Mouse (Mus musculus): Measurements from ENCODE around the gene 5430419D17Rik.

Gene 5430419D17Rik

DNA sequence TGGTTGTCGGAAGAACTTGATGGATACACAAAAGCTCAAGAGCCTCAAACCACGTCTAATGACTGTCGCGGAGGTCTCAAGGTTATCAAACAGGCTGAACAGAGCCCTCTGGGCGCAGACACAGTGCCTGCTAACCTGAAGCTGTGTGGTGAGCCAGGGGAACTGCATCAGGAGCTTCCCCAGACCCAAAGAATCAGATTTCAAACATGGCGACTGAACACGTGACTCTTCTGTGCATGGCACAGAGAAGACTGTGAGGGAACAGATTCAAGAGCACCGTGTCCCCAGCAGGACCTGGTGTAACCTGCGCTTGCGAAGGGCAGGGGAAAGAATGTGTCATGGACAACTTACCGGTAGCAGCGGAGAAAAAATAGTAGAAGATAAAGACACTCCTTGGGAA, 143.4 kb downstream of the 5430419D17Rik start:
- no peak for DNase-seq (ENCODE audit: low spot score in 2 of 2)

DNA sequence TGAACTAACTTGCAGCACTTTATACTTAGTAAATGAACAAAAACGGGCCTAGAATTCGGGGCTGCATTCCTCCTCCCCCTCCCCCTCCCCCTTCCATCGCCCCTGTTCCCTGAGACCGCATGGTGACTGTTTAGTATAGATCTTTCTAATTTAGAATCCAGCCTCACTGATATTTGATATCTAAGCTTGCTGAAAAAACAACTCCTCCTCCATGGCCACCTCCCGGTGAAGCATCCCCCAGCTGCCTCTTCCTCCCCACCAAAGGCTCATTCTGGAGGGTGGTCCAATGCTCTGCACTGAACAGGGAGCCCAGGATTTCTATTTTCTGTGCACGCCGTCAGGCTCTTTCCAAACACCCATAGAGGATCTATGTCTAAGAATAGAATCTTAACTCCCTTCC, 144.1 kb downstream of the 5430419D17Rik start:
- DNase-seq (ENCODE audit: low spot score in 2 of 2), result no peak

DNA sequence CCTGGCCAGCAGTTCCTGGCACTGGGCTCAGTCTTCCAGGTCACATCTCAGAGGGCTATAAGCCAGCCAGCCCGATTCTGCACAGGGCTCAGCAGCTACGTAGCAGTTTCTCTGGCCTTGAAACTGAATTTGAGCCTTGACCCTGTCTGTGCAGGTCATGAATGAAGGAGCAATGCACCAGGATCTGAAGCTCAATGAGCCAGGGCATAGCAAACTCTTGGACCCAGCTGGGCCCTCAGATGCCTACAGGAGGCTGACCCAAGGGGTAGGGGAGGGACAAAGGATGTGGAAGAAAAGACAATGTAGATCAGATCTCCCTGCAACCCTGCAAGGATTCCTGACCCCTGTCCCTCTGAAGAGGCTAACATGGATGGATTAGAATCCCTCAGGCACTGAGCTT, 148.0 kb downstream of the 5430419D17Rik start, which contains the start of gene Cuzd1:
Gene Cuzd1, minus strand, starts transcription at position 101 of the 400 bp plus-strand sequence.
- no peak for DNase-seq (ENCODE audit: low spot score in 2 of 2)

DNA sequence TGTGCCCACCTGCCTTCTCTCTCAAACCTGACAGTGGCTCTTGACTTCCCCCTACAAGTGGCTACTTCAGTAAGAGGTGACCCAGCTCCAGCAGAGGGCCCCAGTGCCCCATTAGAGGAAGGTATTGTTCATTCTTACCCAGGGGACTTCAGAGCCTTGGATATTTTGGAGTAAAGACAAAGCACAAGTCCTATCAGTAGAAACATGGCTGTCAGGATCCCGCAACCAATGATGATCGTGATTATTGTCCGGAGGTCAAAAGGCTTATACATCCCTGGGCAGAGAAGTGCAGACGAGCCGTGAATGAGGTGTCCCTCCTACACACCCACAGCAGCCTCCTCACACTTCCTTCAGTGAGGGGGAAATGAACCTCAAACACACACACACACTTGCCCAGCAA, 152.9 kb downstream of the 5430419D17Rik start:
- no peak for DNase-seq (ENCODE audit: low spot score in 2 of 2)

DNA sequence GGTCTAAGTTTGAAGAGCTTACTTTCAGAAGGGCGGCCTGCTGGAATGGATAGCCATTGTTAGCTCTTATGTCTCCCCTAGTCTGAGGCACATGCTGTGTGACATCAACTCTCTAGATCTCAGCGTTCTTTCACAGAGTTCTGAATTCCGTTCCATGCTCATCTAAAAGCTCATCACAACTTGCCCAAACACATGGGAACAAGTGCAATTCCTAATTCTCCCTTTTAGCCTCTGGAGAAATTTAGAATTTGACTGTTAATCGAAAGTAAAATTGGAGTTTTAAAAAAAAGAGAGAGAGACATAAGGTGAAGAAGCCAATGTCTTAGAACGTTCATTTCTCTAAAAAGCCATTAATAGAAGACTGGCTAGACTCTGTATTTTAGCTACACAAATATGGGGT, 155.2 kb downstream of the 5430419D17Rik start, which contains the start of gene Fam24b:
Gene Fam24b, minus strand, starts transcription at position 101 of the 400 bp plus-strand sequence.
- no peak for DNase-seq (ENCODE audit: low spot score in 2 of 2)

DNA sequence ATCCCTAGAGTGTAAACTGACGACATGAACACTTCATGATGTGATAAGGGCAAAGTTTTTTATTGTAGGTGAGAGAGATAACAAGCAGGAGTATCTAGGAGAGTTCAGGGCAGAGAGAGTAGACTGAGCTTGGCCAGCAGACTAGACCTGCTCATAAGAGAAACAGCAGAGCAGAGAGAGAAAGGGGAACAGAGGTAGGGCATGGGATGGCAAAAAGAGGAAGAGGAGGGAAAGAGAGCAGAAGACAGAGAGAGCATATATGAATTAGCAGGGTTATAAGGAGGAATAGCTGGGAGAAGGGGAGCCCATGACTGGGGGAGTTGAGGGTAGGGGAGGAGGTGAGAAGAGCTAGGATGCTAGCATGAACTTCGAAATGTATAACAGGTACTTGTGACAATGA, 157.5 kb downstream of the 5430419D17Rik start:
- DNase-seq (ENCODE audit: low spot score in 2 of 2), result no peak

DNA sequence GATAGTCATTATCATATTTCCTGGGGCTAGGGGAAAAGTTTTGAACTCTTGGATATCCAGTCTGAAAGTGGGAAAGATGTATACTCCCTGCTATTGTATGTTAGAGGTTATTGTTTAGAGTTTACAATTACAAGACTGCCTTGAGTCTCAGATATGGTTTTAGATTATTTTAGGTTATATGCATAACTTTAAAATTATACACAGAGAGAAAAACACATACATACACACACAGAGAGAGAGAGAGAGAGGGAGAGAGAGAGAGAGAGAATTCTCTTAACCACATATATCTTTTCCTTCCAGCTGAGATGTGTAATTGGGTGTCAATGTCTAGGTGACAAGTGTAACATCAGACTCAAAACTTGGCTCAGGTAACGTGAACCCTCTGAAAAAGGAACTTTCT, 159.4 kb downstream of the 5430419D17Rik start, which contains the start of gene Fam24a:
Gene Fam24a, plus strand, starts transcription at position 301 of the 400 bp plus-strand sequence.
- DNase-seq (ENCODE audit: low spot score in 2 of 2), result no peak

DNA sequence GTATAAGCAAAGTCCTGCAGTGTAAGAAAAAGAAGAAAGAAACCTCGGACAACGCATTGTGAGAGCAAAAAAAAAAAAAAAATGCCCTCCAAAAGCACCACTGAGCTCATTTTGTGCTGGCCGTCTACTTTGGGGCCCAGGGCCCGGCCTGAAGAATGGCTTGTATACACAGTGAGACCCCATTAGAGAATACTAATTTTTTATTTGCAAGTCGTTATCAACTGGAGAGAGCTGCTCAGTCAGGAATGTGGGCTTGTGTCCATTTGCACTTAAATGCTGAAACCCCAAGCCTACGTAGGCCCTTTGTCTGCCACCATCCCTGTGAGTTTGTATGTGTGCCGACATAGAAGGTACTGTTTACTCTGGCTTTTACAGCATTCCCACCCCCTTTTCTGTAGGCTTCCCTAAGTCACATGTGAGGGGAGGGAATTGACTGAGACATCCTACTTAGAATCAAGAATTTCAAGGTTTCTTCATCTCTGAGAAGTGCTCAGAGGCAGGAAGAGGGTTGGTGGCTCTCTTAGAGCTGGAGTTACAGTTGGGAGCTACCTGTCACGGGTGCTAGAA, 163.4 kb downstream of the 5430419D17Rik start:
- no peak for DNase-seq (ENCODE audit: low spot score in 2 of 2)

DNA sequence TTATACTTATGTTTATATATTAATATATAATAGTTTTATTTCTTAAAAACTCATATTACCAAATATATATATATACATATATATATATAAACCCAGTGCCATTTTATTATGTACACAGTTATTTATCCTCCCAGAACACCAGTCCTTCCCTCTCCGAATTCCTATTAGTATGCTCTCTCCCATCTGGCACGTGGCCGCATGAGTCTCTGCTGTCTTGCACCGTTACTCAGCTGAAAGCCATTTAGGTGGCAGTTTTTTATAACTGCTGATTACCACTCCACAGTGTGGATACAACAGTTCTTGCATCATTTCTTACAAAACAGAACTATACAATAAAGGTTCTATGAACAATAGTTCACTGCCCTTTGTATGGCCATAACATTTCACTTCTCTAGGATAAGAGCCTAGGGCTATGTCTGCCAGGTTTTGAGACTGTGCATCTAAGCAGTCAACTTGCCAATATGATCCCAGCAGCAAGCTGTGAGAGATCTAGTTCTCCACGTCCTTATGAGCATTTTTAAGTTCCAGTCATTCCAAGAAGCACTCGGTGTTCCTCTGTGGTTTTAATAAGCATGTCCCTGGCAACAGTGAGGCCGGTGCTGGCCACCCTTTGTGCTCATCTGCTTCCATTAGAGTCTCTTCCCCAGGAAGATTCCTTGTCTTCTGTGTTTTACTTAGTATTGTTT, 171.8 kb downstream of the 5430419D17Rik start:
- DNase-seq (ENCODE audit: low spot score in 2 of 2), result no peak

Data from heart, adult 9 months (tissue).